Mouse (Mus musculus) G1E (cell line): ENCODE measurements around the gene Tiam2. TPM values are rescaled to one million over a fixed set of nuclear protein-coding genes. Genes with fewer than 3 reads are reported as not detected.

Experiments used
- ATAC-seq: 2 replicates; pipeline ENCODE4 v1.8.0; 2016; ENCODE audit warnings: mild to moderate bottlenecking; ENCODE audit not compliant: insufficient number of reproducible peaks, poor library complexity, low FRiP score, severe bottlenecking; ENCODE audit errors: extremely low read depth
- DNase-seq: peaks from one replicate; pipeline ENCODE4 v3.0.0; 2012; ENCODE audit warnings: low spot score
- H3K27me3 ChIP-seq: 2 replicates; pipeline ENCODE4 v1.6.1; 2012; ENCODE audit warnings: mild to moderate bottlenecking, low read length, inconsistent platforms; ENCODE audit not compliant: insufficient read depth
- H3K36me3 ChIP-seq: replicated peaks from 2 replicates; pipeline ENCODE3; 2012; ENCODE audit warnings: mild to moderate bottlenecking, inconsistent platforms
- H3K4me1 ChIP-seq: 2 replicates; pipeline ENCODE4 v1.6.1; 2012; ENCODE audit warnings: low read depth, low read length, inconsistent platforms, mixed read lengths; ENCODE audit not compliant: insufficient read depth
- H3K4me3 ChIP-seq: 2 replicates; pipeline ENCODE4 v1.5.1; 2012; ENCODE audit warnings: low read depth, mild to moderate bottlenecking, inconsistent platforms, low read length, moderate library complexity, mixed read lengths
- H3K9me3 ChIP-seq: replicated peaks from 2 replicates; pipeline ENCODE4 v1.6.1; 2012; ENCODE audit warnings: inconsistent platforms
- CTCF ChIP-seq: IDR thresholded peaks from 2 replicates; pipeline ENCODE4 v1.5.1; 2012; ENCODE audit warnings: low read depth, low read length, inconsistent platforms, mixed read lengths
- GATA1 ChIP-seq: IDR thresholded peaks from 2 replicates; pipeline ENCODE4 v1.6.1; 2012; ENCODE audit warnings: borderline replicate concordance, low read length, inconsistent platforms, mixed read lengths
- GATA2 ChIP-seq: IDR thresholded peaks from 2 replicates; pipeline ENCODE4 v1.6.1; 2012; ENCODE audit warnings: low read depth, low read length, inconsistent platforms, borderline replicate concordance
- POLR2AphosphoS5 ChIP-seq: IDR thresholded peaks from 2 replicates; pipeline ENCODE4 v1.6.1; 2012; ENCODE audit warnings: low read depth, low read length, inconsistent platforms; ENCODE audit not compliant: insufficient replicate concordance
- TAL1 ChIP-seq: conservative IDR thresholded peaks from 2 replicates; pipeline ENCODE4 v1.6.1; 2012; ENCODE audit warnings: low read depth, low read length, inconsistent platforms, mixed read lengths
- polyA plus RNA-seq: library from polyadenylated mRNA; stranded (reverse); fragments of >175 nt; gene quantifications from 2 replicates; pipeline ENCODE4 v1.2.3, GENCODE M21; 2012
- total RNA-seq, 2 experiments: library from RNA; stranded (forward) in 1 of 2; stranded (reverse) in 1 of 2; fragments of 200-1000 nt in 1 of 2; fragments of >200 nt in 1 of 2; fragmentation: Nextera tagmentation in 1 of 2; gene quantifications; 2 replicates each; pipeline ENCODE4 v1.2.3; 2014 to 2017

The Tiam2 gene
- total and polyA plus RNA-seq, 3 experiments, result 0.49 TPM; not detected in 2

DNA sequence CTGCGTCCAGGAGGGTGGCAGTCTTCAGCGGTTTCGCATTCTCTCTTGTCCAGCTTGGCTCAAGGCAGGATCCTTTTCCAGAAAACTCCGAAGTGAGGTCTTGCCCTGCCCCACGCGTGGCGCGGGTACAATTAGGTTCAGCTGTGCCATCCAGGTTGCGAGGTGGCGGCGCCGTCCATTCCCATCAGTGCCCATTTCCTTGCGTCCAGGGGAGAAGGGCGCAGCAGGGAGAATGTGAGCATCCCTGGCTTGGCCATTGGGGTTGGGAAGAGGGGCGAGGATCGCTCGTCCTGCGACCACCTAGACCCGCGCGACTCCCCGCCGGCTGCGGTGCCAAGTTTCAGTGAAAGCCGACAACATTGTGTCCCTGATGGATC, 518 bp downstream of the Tiam2 start:
- no peaks in the 10 kb centered on the region for H3K9me3 ChIP-seq
- H3K4me1 ChIP-seq, result no peaks in the 10 kb centered on the region
- ATAC-seq (no peak), DNase-seq (no peak)
- H3K27me3 ChIP-seq, result peaks cover 15% of the 10 kb centered on the region; the same call in 1 of the 2 replicates
- no peaks in the 10 kb centered on the region for H3K36me3 ChIP-seq
- no peak for TF ChIP-seq POLR2AphosphoS5
- no peak for TF ChIP-seq GATA2
- TF ChIP-seq TAL1, result no peak
- TF ChIP-seq CTCF, result no peak
- no peak for TF ChIP-seq GATA1
- no peak overlapping the region for H3K4me3 ChIP-seq

DNA sequence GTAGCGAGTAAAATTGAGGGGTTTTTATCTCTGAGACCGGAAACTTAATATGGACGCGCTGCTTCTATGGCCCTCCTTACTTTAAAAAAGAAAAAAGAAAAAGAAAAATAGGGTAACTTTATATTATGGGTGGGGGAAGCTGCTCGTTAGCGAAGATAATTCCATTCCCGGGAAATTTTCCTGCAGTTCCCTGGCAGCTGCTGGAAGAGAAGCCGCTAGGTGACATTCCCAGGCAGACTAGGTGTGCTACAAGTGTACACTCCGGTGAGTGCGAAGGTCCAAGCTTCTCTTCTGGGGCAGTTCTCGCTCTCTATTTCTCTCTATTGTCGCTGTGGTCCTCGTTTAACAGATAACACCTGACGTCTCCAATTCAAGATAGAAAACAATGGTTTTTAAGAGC, 962 bp downstream of the Tiam2 start:
- no peaks in the 10 kb centered on the region for H3K36me3 ChIP-seq
- H3K27me3 ChIP-seq, result peaks cover 15% of the 10 kb centered on the region; the same call in 1 of the 2 replicates
- H3K4me1 ChIP-seq, result no peaks in the 10 kb centered on the region
- no peak for TF ChIP-seq GATA2
- TF ChIP-seq GATA1, result no peak
- no peak for TF ChIP-seq CTCF
- TF ChIP-seq POLR2AphosphoS5, result no peak
- no peak for TF ChIP-seq TAL1
- no peak for ATAC-seq
- no peak for DNase-seq
- H3K4me3 ChIP-seq, result no peak overlapping the region
- H3K9me3 ChIP-seq, result no peaks in the 10 kb centered on the region

DNA sequence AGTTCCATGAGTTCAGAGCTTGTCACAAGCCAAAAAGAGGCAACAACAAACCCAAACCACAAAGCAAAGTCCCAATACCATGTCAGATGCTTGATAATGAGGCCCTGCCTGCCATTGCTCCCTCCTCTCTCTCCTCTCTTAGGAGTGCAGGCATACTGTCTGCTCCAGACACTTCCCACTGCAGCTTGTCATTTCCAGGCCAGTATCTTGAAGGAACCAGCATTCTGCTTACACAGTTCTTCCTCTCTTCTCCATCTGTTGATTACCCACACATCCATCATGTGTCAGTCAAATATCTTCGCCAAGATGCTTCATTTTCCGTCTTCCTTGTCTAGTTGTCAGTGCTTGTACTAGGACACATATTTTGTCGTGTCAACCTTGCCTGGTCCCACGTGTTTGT, 2.4 kb downstream of the Tiam2 start:
- H3K9me3 ChIP-seq, result no peaks in the 10 kb centered on the region
- TF ChIP-seq CTCF (no peak), GATA2 (no peak), POLR2AphosphoS5 (no peak), TAL1 (no peak), GATA1 (no peak)
- H3K27me3 ChIP-seq, result peaks cover 15% of the 10 kb centered on the region; the same call in 1 of the 2 replicates
- no peak for DNase-seq
- no peak overlapping the region for H3K4me3 ChIP-seq
- no peaks in the 10 kb centered on the region for H3K36me3 ChIP-seq
- H3K4me1 ChIP-seq, result no peaks in the 10 kb centered on the region
- ATAC-seq, result no peak

DNA sequence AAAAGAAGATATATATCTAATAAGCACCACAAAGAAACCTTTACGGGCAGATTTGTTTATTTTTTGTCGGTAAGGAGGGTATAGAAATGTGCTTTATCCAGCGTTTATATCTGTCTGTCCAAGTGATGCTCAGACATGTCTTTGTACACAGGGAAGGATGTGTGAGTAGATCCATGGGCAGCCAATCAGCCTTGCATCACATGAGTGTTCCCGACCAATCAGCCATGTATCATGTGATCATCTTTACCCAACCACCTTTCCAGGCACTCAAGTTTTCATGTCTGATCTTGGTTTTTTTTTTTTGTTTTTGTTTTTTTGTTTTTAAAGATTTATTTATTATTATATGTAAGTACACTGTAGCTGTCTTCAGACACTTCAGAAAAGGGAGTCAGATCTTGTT, 3.1 kb downstream of the Tiam2 start:
- Histone ChIP-seq H3K9me3 (no peaks in the 10 kb centered on the region), H3K27me3 (peaks cover 15% of the 10 kb centered on the region; the same call in 1 of the 2 replicates), H3K4me1 (no peaks in the 10 kb centered on the region), H3K36me3 (no peaks in the 10 kb centered on the region), H3K4me3 (no peak overlapping the region)
- no peak for ATAC-seq
- TF ChIP-seq GATA2 (no peak), TAL1 (no peak), POLR2AphosphoS5 (no peak), GATA1 (no peak), CTCF (no peak)
- no peak for DNase-seq

DNA sequence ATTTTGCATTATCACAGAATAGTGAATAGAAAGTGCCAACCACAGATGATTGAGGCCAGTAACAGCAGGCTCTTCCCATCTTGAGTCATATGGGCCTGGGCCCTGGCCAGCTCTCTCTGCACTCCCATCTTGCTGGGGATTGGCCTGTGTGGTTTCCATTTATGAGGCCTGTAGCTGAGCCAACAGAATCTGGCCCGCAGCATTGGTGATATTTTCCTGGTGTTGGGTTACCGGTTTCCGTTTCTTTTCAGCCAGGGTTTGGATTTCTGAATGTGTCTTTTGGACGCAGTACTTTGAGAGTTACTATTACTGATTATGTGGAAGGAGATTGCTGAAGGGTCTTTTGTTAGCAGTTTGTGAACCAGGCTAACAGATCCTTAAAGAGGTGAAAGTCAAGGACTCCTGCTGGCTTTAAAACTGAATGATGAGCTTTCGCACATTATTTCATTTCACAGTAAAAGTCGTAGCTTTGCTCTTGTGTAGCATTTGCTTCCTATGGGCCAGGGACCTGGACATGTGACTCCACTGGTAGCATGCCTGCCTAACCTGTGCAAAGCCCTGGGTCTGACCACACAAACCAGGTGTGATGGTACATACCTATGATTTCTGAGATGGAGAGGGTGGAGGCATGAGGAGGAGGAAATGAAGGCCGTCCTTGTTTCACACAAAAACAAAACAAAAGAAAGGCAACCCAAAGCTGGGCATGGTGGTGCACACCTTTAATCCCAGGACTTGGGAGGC, 5.5 kb downstream of the Tiam2 start:
- Histone ChIP-seq H3K27me3 (peaks cover 9% of the 10 kb centered on the region), H3K9me3 (no peaks in the 10 kb centered on the region), H3K36me3 (no peaks in the 10 kb centered on the region), H3K4me1 (no peaks in the 10 kb centered on the region), H3K4me3 (no peak overlapping the region)
- TF ChIP-seq GATA1 (no peak), POLR2AphosphoS5 (no peak), CTCF (no peak), GATA2 (no peak), TAL1 (no peak)
- DNase-seq (no peak), ATAC-seq (no peak)

DNA sequence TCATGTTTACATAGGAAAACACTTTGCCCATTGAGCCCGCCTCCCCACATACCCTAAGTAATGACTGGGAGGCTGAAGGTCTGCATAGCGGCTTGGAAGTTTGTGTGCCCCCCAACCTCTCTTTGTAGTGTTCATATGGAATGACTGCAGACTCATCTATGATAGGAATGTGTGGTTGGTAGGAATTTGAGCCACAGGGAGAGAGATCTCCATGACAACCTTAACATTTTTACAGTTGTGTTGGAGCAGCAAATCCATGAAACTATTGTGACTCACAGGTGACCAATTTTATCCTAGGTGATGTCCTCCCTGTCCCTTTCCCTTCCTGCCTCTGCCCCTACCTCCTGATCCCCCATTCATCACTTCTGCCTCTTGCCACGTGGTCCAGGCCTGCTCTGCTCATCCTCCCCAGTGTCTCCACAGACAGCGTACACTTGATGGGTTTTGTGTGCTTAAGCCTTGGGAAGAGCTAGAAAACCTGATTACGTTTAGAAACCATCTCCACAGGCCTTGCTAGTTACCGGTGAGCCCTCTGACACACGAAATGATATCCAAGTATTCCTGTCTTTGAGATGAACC, 9.9 kb downstream of the Tiam2 start:
- Histone ChIP-seq H3K4me3 (no peak overlapping the region), H3K27me3 (peaks cover 6% of the 10 kb centered on the region), H3K9me3 (no peaks in the 10 kb centered on the region), H3K36me3 (no peaks in the 10 kb centered on the region), H3K4me1 (no peaks in the 10 kb centered on the region)
- no peak for DNase-seq
- TF ChIP-seq GATA2 (no peak), TAL1 (no peak), GATA1 (no peak), POLR2AphosphoS5 (no peak), CTCF (no peak)
- ATAC-seq, result no peak
